Mouse (Mus musculus) embryonic fibroblast, embryonic 13.5 days (primary cell): ENCODE measurements around the gene Ppl. TPM values are rescaled to one million over a fixed set of nuclear protein-coding genes. Genes with fewer than 3 reads are reported as not detected.

ENCODE experiments used
- H3K27ac ChIP-seq: 2 replicates; pipeline ENCODE4 v1.5.1; 2012; ENCODE audit warnings: low read length, control low read depth, inconsistent platforms; ENCODE audit not compliant: insufficient read depth
- H3K4me1 ChIP-seq: 2 replicates; pipeline ENCODE4 v1.6.1; 2011; ENCODE audit warnings: low read length; ENCODE audit not compliant: control insufficient read depth, insufficient read depth
- H3K4me3 ChIP-seq: 2 replicates; pipeline ENCODE4 v1.5.1; 2011; ENCODE audit warnings: mild to moderate bottlenecking, control low read depth, low read length; ENCODE audit not compliant: insufficient read depth
- CTCF ChIP-seq: IDR thresholded peaks from 2 replicates; pipeline ENCODE4 v1.5.1; 2011; ENCODE audit warnings: mild to moderate bottlenecking, control low read depth, low read length, moderate library complexity, borderline replicate concordance; ENCODE audit not compliant: insufficient read depth
- POLR2A ChIP-seq: IDR thresholded peaks from 2 replicates; pipeline ENCODE4 v1.6.1; 2011; ENCODE audit warnings: low read depth, mild to moderate bottlenecking, control low read depth, low read length, moderate library complexity
- polyA plus RNA-seq: library from polyadenylated mRNA; stranded (reverse); fragments of >200 nt; gene quantifications from 2 replicates; pipeline ENCODE4 v1.2.4, GENCODE M21; 2011; ENCODE audit warnings: low read depth; ENCODE audit not compliant: missing spikeins, insufficient read length

The Ppl gene
- 0.20 and 0.33 TPM in 2 replicates for polyA plus RNA-seq

DNA sequence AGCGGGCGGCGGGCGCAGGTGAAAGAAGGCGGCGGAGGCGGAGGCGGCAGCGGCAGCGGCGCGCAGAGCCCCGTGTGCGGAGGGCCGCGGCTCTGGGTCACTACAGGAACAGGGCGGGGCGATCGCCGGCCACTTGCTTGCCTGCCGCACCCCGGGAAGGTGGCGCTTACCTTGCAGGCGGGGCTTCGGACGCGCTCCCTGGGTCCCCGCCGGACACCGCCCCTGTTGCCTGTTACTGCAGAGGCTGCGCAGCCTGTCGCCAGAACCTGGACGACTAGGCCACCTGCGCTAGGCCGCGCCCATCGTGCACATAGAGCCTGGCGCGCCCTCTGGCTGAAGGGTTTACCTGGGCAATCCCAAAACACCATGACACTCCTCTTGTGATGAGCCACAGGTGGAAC lies at the start of gene Ppl:
Ppl (minus strand) TSS at position 21 of the 401 bp plus-strand sequence.
- H3K4me1 ChIP-seq: peaks cover 27% of the 10 kb centered on the region
- TF ChIP-seq CTCF (no peak), POLR2A (no peak)
- no peak within 1 kb of the TSS for H3K27ac ChIP-seq
- peak within 1 kb of the TSS; percentile 12 for H3K4me3 ChIP-seq

DNA sequence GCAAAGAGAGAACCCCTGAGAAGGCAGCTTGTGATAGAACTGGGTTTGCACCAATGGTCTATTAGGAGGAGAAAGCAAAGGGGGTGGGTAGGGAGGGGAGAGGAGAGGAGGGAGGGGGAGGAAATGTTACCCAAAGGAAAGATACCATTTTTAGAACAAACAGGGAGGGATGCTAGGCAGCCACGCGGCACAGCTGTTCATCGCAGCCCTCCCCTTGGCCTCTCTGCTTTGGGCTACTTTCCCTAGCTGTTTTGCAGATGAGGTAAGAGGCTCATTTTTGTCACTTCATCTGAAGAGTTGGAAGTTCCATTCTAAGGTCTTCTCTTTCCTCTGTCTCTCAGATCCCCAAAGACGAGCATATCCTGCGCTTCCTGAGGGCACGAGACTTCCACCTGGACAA lies 40.4 kb upstream of the Ppl start:
- TF ChIP-seq CTCF (no peak), POLR2A (no peak)
- Histone ChIP-seq H3K27ac (no peak overlapping the region), H3K4me3 (no peak overlapping the region), H3K4me1 (no peaks in the 10 kb centered on the region)

- TF ChIP-seq POLR2A (no peak), CTCF (no peak)
- H3K27ac ChIP-seq: no peak overlapping the region
- no peaks in the 10 kb centered on the region for H3K4me1 ChIP-seq
- H3K4me3 ChIP-seq: no peak overlapping the region
Measured at GRCm38 (mm10) chr16:5168829-5169228, 36.6 kb upstream of the Ppl start.

DNA sequence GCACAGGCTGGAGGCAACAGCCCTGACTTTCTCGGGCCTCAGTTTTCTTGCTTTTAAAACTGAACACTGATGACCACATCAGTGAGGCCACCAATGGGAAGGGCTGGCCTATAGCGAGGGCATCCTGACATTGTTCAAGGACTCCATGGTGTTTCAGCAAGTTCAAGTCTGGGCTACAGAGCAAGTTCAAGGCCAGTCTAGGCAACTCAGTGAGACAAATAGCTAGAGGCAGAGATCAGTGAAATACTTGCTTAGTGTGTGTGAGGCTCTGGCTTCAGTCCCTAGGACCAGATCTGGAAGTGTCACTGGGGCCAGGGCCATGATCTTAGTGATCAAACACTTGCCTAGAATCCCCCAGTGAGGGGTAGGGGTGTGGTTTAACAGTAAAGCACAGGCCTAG lies 35.8 kb upstream of the Ppl start:
- Histone ChIP-seq H3K4me1 (no peaks in the 10 kb centered on the region), H3K4me3 (no peak overlapping the region), H3K27ac (no peak overlapping the region)
- TF ChIP-seq POLR2A: no peak
- TF ChIP-seq CTCF: no peak

DNA sequence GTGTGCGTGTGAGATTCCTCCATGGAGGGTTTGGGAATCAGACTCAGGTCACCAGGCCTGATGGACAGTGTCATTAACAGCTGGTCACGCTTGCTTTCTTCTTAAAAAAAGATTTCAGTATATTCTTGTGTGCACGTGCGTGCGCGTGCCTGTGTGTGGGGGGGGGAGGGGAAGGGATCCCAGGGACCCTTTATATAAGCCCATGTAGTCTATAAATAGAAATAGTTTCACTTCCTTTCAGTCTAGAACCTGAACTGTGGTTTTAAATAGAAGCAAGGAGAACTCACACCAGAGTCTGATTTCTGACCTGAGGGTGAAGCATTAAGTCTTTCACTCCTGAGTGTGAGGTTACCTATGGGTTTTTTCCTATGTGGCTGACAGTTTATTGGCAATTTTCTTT lies 32.1 kb upstream of the Ppl start:
- TF ChIP-seq POLR2A (no peak), CTCF (no peak)
- Histone ChIP-seq H3K4me1 (no peaks in the 10 kb centered on the region), H3K27ac (no peak overlapping the region), H3K4me3 (no peak overlapping the region)

DNA sequence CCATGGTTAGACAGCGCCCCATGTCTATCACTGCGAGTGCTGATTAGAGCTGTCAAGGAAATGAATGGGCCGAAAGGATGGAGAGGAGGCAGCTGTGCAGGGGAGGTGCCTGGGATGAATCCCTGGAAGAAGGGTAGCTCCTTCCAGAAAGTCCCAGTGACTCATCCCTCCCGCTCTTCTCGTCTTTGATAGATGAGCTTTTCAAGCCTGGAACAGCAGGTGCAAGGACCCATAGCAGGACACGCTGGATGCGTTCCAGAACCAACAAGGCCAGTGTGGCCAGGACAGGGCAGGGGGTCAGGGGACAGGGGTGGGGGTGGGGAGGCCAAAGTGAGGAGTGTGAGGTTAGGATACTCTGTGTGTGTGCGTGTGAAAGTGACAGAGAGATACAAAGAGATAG lies 27.0 kb upstream of the Ppl start:
- no peaks in the 10 kb centered on the region for H3K4me1 ChIP-seq
- no peak overlapping the region for H3K27ac ChIP-seq
- H3K4me3 ChIP-seq: no peak overlapping the region
- TF ChIP-seq POLR2A (no peak), CTCF (no peak)

DNA sequence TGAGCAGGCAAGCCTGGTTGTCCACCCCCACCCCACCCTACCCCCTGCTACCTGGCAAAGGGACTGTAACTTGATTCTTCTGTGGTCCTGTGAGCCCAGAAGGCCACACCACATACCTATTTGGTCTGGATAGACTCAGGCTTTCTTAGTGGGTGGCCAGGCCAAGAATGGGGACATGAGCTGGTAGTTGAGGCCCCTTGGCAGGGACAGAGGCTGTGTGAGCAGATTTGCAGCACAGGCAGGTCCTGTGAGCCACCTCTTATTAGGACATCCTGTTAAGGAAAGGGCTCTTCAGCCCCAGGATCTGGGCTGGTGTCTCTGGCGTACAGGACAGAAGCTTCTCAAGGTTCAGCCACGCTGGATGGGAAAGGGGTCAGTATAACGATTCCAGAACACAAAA lies 24.9 kb upstream of the Ppl start:
- Histone ChIP-seq H3K4me1 (no peaks in the 10 kb centered on the region), H3K27ac (no peak overlapping the region), H3K4me3 (no peak overlapping the region)
- TF ChIP-seq CTCF (no peak), POLR2A (no peak)

- Histone ChIP-seq H3K4me1 (no peaks in the 10 kb centered on the region), H3K4me3 (no peak overlapping the region), H3K27ac (no peak overlapping the region)
- TF ChIP-seq POLR2A (no peak), CTCF (no peak)
Measured at GRCm38 (mm10) chr16:5156495-5156894, 24.3 kb upstream of the Ppl start.

GRCm38 (mm10) chr16:5155014-5155413 lies 22.8 kb upstream of the Ppl start:
- no peak for TF ChIP-seq POLR2A
- no peak for TF ChIP-seq CTCF
- H3K27ac ChIP-seq: no peak overlapping the region

DNA sequence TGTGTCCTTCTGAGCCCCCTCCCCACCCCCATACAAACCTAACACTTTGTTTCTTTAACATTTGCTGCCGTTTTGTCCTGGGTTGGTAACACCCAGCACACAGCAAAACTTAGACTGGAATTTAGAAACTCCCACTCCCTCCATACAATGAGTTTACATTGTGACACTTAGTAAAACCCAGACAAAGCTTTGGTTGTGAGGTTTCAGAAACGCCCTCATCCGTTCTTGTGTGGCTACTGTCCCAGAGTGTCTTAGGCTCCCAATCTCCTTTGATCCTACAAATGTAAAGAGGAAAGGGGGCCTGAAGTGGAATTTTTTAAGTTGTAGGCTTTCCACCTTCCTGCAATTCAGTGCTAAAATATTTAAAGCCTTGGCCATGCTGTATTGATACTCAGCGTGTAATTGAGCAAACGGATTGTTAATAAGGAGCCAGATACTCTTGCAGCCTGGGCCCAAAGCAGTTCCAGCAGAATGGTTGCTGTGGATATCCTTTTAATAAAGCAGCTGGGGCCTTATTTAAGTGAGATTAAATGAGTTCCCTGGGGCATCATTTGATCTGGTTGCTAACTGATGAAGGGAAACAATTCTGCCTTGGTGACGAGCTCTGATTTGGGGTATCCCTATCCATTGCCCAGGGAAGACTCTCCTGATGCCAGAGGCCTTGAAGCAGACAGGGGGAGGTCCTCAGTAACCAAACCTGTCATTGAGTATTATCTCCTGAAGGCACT lies 21.2 kb upstream of the Ppl start:
- H3K4me3 ChIP-seq: no peak overlapping the region
- no peak for TF ChIP-seq POLR2A
- TF ChIP-seq CTCF: no peak
- H3K4me1 ChIP-seq: no peaks in the 10 kb centered on the region
- H3K27ac ChIP-seq: no peak overlapping the region

More at GRCm38 (mm10) chr16:5155014-5155413, 22.8 kb upstream of the Ppl start:
- Histone ChIP-seq H3K4me1 (no peaks in the 10 kb centered on the region), H3K4me3 (no peak overlapping the region)

DNA sequence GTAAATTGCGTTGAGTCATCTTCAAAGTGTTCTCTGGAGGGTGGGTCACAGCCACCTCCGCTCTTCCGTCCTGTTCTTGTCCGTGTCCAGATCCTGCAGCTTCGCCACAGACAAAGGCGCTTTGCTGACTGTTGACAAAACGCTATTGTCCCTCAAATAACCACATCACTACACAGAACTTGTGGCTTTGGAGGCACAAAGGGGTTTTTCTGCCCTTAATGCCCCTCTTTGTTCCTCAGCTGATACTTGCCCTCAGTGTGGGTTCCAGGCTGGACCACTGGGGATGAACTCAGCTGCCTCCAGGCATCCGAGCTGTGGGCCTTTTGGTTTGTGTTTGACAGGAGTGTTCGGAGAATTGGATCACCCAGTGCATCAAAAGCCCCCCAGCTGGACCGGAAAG lies 18.3 kb upstream of the Ppl start:
- H3K27ac ChIP-seq: no peak overlapping the region
- H3K4me1 ChIP-seq: peaks cover 2% of the 10 kb centered on the region; the same call in 1 of the 2 replicates
- TF ChIP-seq POLR2A (no peak), CTCF (no peak)
- H3K4me3 ChIP-seq: no peak overlapping the region
